8 mouse cellular contexts compared by ENCODE assay signal in the genomic region with DNA sequence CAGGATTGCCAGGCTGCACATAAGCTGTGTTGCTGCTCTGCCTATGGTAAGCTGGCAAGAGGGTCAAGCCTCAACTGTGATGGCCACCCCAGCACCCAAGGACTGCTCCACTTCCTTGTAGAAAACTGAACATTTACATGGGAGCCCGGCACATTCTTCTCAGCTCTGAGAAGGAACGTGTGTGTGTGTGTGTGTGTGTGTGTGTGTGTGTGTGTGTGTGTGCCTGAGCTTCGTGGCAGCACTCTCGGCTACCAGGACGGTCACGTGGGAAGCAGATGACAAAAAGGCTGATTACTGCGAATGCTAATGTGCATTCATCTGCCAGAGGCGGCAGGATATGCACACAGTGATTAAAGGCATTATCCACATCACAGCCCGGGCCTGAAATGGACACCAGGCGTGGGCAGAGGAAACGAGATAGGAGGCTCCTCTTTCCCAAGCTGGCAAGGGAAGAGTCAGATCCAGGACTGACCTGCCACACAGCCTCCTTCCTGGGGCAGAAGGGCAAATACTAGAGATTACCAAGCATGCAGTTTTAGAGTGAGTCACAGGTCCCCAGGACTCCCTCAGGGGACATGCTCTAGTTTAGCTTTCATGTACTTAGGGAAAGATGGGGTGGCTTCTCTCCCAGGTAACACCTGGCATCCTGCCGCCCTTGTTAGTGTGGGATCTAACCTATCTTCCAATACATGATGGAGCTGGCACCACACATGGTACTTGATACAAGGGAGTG.
DNase-seq lines count a peak whose midpoint lies in the region; ATAC-seq and TF ChIP-seq lines count a peak whose summit lies in the region.

No protein-coding gene starts in this region.

- H3K9me3 ChIP-seq in kidney, embryonic 16.5 days (ENCODE audit: low read length): no peaks in the 10 kb centered on the region
- no peaks in the 10 kb centered on the region for H3K9me3 ChIP-seq in lung, postnatal 0 days (ENCODE audit: low read length)
- no peaks in the 10 kb centered on the region for H3K9me3 ChIP-seq in intestine, embryonic 16.5 days (ENCODE audit: control insufficient read depth, low read length)

- no peak for TF ChIP-seq EP300 in lung, postnatal 0 days (IDR thresholded peaks at IDR 0.05)

- DNase-seq in heart, adult 11 months: peak; percentile 84
- no peak for DNase-seq in heart, postnatal 25 days (ENCODE audit: low spot score)
- DNase-seq in heart, adult 8-10 months (ENCODE audit: low spot score): peak; percentile 6
- peak; percentile 14 for DNase-seq in lung, postnatal 0 days (ENCODE audit: low spot score)
- peak; percentile 63 for DNase-seq in right cerebral cortex, postnatal 25 days
- DNase-seq in spleen, postnatal 4 days (ENCODE audit: low spot score in 2 of 2): no peak

- peak; percentile 27 for TF ChIP-seq CTCF in lung, postnatal 0 days (IDR thresholded peaks at IDR 0.05)

- ATAC-seq in kidney, embryonic 16.5 days (ENCODE audit: low FRiP score, low TSS enrichment): peak; percentile 55; the same call in 1 of the 2 replicates
- peak; percentile 57 for ATAC-seq in lung, postnatal 0 days
- no peak for ATAC-seq in intestine, embryonic 16.5 days

- 32% methylated on average over 12 of the region's 12 CpGs for WGBS in kidney, embryonic 16.5 days
- WGBS in lung, postnatal 0 days: 30% methylated on average over 12 of the region's 12 CpGs
- 59% methylated on average over 12 of the region's 12 CpGs for WGBS in intestine, embryonic 16.5 days

- no peaks in the 10 kb centered on the region for H3K27me3 ChIP-seq in kidney, embryonic 16.5 days (ENCODE audit: insufficient read depth, low read length)
- H3K27me3 ChIP-seq in lung, postnatal 0 days (replicated peaks; ENCODE audit: insufficient read depth, low read length): no peaks in the 10 kb centered on the region
- no peaks in the 10 kb centered on the region for H3K27me3 ChIP-seq in intestine, embryonic 16.5 days (replicated peaks; ENCODE audit: control insufficient read depth, insufficient read depth, low read length)

- no peak overlapping the region for H3K4me2 ChIP-seq in kidney, embryonic 16.5 days (replicated peaks; ENCODE audit: low read depth, low read length)
- H3K4me2 ChIP-seq in lung, postnatal 0 days (replicated peaks; ENCODE audit: low read depth, low read length): no peak overlapping the region
- no peak overlapping the region for H3K4me2 ChIP-seq in intestine, embryonic 16.5 days (ENCODE audit: low read depth, low read length)

- no peak overlapping the region for H3K4me3 ChIP-seq in kidney, embryonic 16.5 days (ENCODE audit: low read length)
- H3K4me3 ChIP-seq in lung, postnatal 0 days (ENCODE audit: low read depth, low read length): no peak overlapping the region
- no peak overlapping the region for H3K4me3 ChIP-seq in intestine, embryonic 16.5 days (ENCODE audit: low read length)

- no peaks in the 10 kb centered on the region for H3K36me3 ChIP-seq in kidney, embryonic 16.5 days (ENCODE audit: insufficient read depth, low read length)
- H3K36me3 ChIP-seq in lung, postnatal 0 days (ENCODE audit: insufficient read depth, low read length): no peaks in the 10 kb centered on the region
- no peaks in the 10 kb centered on the region for H3K36me3 ChIP-seq in intestine, embryonic 16.5 days (ENCODE audit: control insufficient read depth, insufficient read depth, low read length)

- no peak overlapping the region for H3K27ac ChIP-seq in kidney, embryonic 16.5 days (ENCODE audit: low read length)
- H3K27ac ChIP-seq in lung, postnatal 0 days (ENCODE audit: low read length): no peak overlapping the region
- H3K27ac ChIP-seq in intestine, embryonic 16.5 days (ENCODE audit: low read length): no peak overlapping the region

- intact Hi-C loops in heart, postnatal 25 days (cut with DNase I): no loop called here

- H3K4me1 ChIP-seq in kidney, embryonic 16.5 days (ENCODE audit: insufficient read depth, low read length): peaks cover 8% of the 10 kb centered on the region; the same call in 1 of the 2 replicates
- H3K4me1 ChIP-seq in lung, postnatal 0 days (ENCODE audit: insufficient read depth, low read depth, low read length): no peaks in the 10 kb centered on the region; the same call in 1 of the 2 replicates
- no peaks in the 10 kb centered on the region for H3K4me1 ChIP-seq in intestine, embryonic 16.5 days (ENCODE audit: control insufficient read depth, insufficient read depth, low read length)

- H3K9ac ChIP-seq in kidney, embryonic 16.5 days (replicated peaks; ENCODE audit: low read length): no peak overlapping the region
- no peak overlapping the region for H3K9ac ChIP-seq in lung, postnatal 0 days (replicated peaks; ENCODE audit: low read depth)
- no peak overlapping the region for H3K9ac ChIP-seq in intestine, embryonic 16.5 days (ENCODE audit: low read depth, low read length)

Comparison
In these comparisons a context has a peak if more than half of its experiments do, and no peak if none do; other contexts are left out.
1. DNase-seq: peak in heart, adult 11 months (single experiment), heart, adult 8-10 months (single experiment), lung, postnatal 0 days (single experiment) and right cerebral cortex, postnatal 25 days (single experiment); none in heart, postnatal 25 days (single experiment) and spleen, postnatal 4 days (0 of 2).